Mouse (Mus musculus) 3134 (cell line): ENCODE results near the gene Fbxw7.
A peak's percentile ranks its signal among the peaks of the same experiment; 100 is the strongest.

ENCODE experiments used
- DNase-seq: peaks from one replicate; pipeline ENCODE4 v3.0.0-alpha.2; 2011; ENCODE audit warnings: low spot score; ENCODE audit not compliant: insufficient read length; ENCODE audit errors: extremely low read depth

Fbxw7 gene

DNA sequence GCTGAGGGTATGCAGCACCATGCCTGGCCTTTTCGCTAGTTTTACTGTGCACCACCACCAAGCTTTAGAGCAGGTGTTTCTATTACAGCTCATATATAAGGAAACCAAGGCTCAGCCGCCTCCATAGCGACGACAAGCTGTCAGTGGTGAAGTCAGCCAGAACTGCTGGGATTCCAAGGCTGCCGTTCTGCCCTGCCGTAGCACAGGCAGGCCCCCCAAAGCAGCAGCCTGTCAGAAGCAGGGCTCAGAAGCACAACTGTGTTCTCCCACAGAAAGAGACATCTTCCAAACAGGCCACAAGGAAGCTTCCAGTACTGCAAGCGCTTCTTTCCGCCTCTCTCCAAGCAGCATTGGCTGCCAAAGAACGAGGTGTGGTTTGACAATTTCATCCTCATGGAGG, 200.6 kb downstream of the Fbxw7 start:
- DNase-seq = no peak

DNA sequence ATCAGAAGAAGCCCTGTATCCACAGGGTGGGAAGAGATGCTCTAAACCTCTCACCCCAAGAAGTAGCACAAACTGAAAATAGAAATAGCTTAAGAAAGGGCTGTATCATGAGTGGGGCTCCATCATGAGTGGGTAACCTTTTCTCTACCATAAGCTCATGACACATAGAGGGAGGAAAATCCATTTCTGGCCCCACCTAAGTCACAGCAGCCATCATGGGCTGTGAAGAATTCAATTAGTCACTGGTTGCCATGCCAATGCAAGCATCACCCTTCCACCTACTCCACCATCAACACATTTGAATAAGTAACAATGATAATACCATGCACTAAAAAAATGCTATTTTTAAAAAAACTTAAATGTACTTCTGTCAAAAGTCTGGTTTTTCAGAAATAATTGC, 205.1 kb downstream of the Fbxw7 start:
- DNase-seq = no peak

DNA sequence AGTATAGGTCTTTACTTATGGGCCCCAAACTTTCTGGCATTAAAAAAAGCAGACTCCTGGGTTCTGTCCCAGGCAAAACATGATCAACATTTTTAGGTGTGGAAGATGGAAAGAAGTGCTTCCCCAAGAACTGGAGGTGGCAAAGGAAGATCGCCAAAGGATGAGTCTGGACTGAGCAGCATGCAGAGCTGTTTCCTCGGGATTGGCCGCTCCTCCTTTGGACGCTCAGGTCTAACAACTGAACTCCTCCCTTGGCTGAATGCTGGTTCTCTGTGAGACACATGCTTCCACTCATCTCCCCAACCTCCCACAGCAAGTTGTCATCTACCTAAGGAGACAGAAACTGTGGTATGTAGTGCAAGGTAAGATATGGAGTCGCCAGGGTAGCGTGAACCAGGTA, 206.7 kb downstream of the Fbxw7 start:
- DNase-seq = no peak

DNA sequence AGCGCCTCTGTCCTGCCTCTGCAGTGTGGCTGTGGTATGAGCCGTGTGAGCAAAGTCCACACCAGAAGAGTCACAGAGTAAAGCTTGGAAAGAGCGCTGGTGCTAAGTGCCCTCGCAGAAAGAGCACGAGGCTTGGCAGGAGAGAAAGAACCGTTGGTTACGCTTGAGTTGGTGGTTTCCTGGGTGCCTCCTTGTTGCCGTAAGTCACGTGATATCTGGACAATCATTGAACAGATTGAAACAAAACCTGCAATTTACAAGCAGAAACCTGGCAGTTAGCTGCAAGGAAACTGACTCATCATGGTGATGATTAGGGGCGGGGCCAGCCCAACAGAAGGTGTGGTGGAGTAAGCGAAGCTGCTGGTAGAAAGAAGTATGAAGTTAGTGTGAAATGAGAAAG, 207.7 kb downstream of the Fbxw7 start:
- DNase-seq = peak; percentile 28

DNA sequence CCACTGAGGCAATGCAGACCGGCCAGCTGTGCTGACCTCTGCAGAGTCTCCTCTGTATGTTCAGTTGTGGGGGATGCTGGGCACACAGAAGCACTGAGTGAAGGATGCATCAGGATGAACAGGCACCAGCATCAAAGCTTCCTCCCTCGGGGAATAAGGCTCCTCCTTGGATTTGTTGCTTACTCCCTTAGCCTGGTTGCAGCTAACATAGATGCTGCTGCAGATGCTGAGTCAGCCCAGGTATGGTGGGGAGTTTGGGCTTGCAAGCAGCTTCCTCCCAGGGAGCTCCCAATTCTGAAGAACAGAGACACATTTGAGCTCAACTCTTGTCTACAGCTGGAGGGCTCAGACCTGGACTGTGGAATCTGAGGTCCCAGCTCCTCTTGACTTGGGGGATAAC, 209.2 kb downstream of the Fbxw7 start:
- no peak for DNase-seq

DNA sequence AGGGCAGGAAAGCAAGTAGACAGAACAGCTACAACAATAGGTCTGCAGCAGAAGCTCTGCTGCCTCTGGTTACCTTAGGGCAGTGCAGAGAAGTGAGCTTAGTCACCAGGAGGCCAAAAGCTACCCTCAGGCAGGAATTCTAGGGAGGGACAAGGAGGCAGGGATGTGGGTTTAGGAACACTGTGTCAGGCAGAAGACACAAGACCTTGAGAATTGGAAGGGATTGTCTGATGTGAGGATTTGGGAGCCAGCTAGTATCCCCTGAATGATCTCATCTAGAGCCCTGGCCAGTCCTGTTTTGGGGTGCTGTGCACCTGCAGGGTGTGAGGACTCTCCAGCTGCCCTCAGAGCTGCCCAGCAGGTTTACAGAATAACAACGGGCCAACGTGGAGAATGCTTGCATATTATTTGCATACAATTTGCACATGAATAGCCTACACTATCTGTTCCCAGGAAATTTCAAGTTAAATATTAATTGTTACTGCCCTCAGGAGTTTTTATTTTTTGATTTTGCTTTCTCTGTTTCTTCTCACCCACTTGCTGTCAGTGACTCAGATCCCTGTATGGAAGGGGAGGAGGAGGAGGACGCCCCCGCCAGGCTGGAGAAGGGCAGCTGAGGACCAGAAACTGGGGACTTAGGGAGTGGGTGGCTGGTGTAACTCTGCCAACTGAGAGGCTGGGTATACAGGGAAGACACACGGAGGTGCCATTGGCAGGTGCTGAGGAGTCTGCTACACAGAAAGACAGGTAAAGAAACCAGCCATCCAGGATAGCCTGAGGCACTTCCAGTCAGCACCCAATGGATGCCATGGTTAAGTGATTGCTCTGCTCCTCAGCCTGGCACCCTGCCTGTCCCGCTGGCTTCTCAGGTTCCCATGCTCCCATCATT, 210.0 kb downstream of the Fbxw7 start:
- no peak for DNase-seq
